Mouse (Mus musculus) hindbrain, embryonic 12.5 days (tissue): ENCODE data around the gene Akr1c18. TPM values are rescaled to one million over a fixed set of nuclear protein-coding genes. Genes with fewer than 3 reads are reported as not detected.
"Not testable (repeated sequence)": the region's sequence is repeated elsewhere in the genome, so short reads cannot be mapped to it uniquely, and the experiment has no call there.

Source experiments
- ATAC-seq: fragments of 200-750 bp; cut with Nextera tagmentation; 2 replicates; pipeline ENCODE4 v1.8.0; 2017; ENCODE audit warnings: moderate TSS enrichment; ENCODE audit not compliant: low FRiP score
- H3K27ac ChIP-seq: fragments of 300-500 bp; sonication (generic); 2 replicates; pipeline ENCODE4 v1.5.1; 2016; ENCODE audit warnings: mild to moderate bottlenecking
- H3K27me3 ChIP-seq: fragments of 300-500 bp; sonication (generic); 2 replicates; pipeline ENCODE4 v1.6.1; 2016; ENCODE audit warnings: mild to moderate bottlenecking
- H3K36me3 ChIP-seq: fragments of 300-500 bp; sonication (generic); 2 replicates; pipeline ENCODE4 v1.6.1; 2016; ENCODE audit warnings: mild to moderate bottlenecking
- H3K4me1 ChIP-seq: fragments of 300-500 bp; sonication (generic); 2 replicates; pipeline ENCODE4 v1.6.1; 2016
- H3K4me2 ChIP-seq: fragments of 300-500 bp; sonication (generic); replicated peaks from 2 replicates; pipeline ENCODE4 v1.6.1; 2016; ENCODE audit warnings: mild to moderate bottlenecking
- H3K4me3 ChIP-seq: fragments of 300-500 bp; sonication (generic); 2 replicates; pipeline ENCODE4 v1.5.1; 2016; ENCODE audit warnings: mild to moderate bottlenecking
- H3K9ac ChIP-seq: fragments of 300-500 bp; sonication (generic); 2 replicates; pipeline ENCODE4 v1.6.1; 2016; ENCODE audit warnings: mild to moderate bottlenecking, moderate library complexity
- H3K9me3 ChIP-seq: fragments of 300-500 bp; sonication (generic); replicated peaks from 2 replicates; pipeline ENCODE4 v1.6.1; 2016; ENCODE audit warnings: mild to moderate bottlenecking
- WGBS: fragments of 180-500 bp; shearing (Covaris S2); methylation state at CpG from one replicate; pipeline ENCODE4 v1.1.7; 2016; 5-methylcytosine and 5-hydroxymethylcytosine counted together
- polyA plus RNA-seq: library from polyadenylated mRNA; unstranded; fragments of >200 nt; fragmentation: Nextera tagmentation; extraction: Ambion mirVana; gene quantifications from 2 replicates; pipeline ENCODE4 v1.2.1, GENCODE M21; 2016

The Akr1c18 gene
- polyA plus RNA-seq, 1 experiment from 2014 or later = not detected

DNA sequence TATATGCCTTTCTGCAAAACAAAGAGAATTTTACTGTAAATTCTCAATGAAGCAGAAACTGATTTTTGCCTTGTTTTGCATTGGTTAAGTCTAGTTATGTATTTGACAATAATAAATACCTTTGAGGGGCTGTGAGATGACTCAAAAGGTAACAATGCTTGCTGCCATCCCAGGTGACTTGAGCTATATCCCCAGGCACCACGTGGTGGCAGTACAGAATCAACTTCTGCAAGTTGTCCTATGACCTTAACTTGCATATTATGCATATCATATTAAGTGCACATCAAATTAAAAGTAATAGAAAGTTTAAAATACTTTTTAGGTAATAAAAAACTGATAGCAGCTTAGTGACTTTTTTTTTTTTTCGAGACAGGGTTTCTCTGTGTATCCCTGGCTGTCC, 17.4 kb downstream of the Akr1c18 start:
- ATAC-seq = no peak
- no peak overlapping the region for H3K27ac ChIP-seq
- H3K9me3 ChIP-seq = no peaks in the 10 kb centered on the region
- no peak overlapping the region for H3K4me2 ChIP-seq
- H3K9ac ChIP-seq = no peak overlapping the region
- H3K36me3 ChIP-seq = no peaks in the 10 kb centered on the region
- no peaks in the 10 kb centered on the region for H3K27me3 ChIP-seq
- WGBS = 45% methylated on average over 2 of the region's 2 CpGs
- no peak overlapping the region for H3K4me3 ChIP-seq
- no peaks in the 10 kb centered on the region for H3K4me1 ChIP-seq

DNA sequence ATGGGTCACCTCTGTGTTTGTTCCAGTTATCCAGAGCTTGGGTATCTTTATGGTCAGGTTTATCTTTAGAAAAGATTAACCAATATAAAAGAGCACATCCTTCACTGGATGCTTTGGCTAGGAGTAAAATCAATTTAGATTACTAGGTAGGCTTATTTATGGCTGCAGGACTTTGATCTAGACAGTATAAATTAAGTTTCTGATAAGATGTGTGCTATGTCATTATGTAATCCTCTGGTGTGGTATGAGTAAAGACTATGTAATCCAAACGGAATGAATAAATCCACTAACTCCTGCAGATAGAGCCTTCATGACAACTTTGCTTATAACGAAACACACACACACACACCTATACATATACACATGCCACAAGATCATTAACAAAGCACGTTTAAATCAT, 18.7 kb downstream of the Akr1c18 start:
- Histone ChIP-seq H3K4me3 (no peak overlapping the region), H3K36me3 (no peaks in the 10 kb centered on the region), H3K9me3 (no peaks in the 10 kb centered on the region), H3K27ac (no peak overlapping the region), H3K27me3 (no peaks in the 10 kb centered on the region), H3K9ac (no peak overlapping the region), H3K4me2 (no peak overlapping the region), H3K4me1 (no peaks in the 10 kb centered on the region)
- 76% methylated on average over 3 of the region's 3 CpGs for WGBS
- ATAC-seq = no peak

DNA sequence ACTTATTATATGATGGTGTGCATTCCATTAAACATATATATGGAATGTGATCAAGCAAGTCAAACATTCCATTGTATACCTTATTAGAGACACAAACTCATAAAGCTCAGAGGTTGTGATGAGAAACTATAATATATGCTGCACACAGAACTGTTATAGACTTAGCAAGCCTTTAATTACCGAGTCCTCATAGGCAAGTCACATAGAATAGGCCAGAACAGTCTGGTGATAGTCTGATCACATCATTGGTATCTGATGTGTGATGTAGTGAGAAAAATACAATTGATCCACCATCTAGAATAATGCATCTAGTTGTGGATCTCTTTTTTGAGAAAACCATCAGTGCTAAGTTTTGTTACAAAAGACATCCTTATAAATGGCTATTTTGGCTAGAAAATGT, 19.1 kb downstream of the Akr1c18 start:
- 77% methylated on average over 1 of the region's 1 CpGs for WGBS
- Histone ChIP-seq H3K9me3 (no peaks in the 10 kb centered on the region), H3K4me1 (no peaks in the 10 kb centered on the region), H3K36me3 (no peaks in the 10 kb centered on the region), H3K9ac (no peak overlapping the region), H3K4me2 (no peak overlapping the region), H3K27ac (no peak overlapping the region), H3K27me3 (no peaks in the 10 kb centered on the region), H3K4me3 (no peak overlapping the region)
- no peak for ATAC-seq

DNA sequence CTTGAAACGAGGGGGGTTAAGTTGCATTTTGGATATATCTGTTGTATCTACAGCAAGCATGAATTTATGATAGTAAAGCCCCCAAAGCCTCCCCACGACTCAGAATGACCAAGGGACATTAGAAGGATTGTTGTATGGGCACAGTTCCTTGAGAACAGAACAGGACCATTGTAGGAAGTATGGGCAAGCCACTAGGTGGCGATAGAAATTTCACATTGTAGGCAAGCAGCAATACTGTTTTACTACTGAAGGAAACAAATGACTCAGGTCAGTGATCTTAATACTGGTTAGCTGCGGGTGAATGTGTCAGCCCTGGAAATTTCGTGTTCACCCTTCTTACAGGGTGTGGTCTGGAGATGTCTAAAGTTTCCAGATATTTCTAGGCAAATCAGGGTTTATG, 21.4 kb downstream of the Akr1c18 start:
- whole genome bisulfite sequencing = 45% methylated on average over 5 of the region's 5 CpGs
- no peaks in the 10 kb centered on the region for H3K4me1 ChIP-seq
- H3K9me3 ChIP-seq = peaks cover 2% of the 10 kb centered on the region; the same call in 1 of the 2 replicates
- no peaks in the 10 kb centered on the region for H3K27me3 ChIP-seq
- H3K36me3 ChIP-seq = no peaks in the 10 kb centered on the region
- no peak overlapping the region for H3K4me2 ChIP-seq
- ATAC-seq = peak; percentile 50; the same call in 1 of the 2 replicates
- H3K9ac ChIP-seq = no peak overlapping the region
- H3K4me3 ChIP-seq = no peak overlapping the region
- no peak overlapping the region for H3K27ac ChIP-seq

DNA sequence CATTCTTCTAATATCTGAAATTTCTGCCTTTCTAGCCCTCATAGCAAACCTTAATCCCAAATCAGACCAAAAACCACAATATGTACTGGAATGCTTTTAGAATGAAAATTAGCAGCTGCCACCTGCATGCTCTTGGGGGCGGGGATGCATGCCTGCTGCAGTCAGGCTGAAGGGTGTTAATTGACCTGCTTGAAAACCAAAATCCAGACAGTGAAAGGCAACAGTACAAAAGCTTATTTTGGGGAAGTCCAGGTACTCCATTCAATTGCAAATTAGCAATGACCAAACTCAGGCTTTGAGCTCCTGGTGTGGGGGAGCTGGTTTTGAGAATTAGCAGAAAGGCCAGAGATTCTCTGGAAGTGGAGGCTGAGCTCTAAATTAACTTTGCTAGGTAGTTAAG, 24.6 kb downstream of the Akr1c18 start:
- H3K4me1 ChIP-seq, H3K9me3 ChIP-seq, H3K27me3 ChIP-seq, H3K4me3 ChIP-seq, H3K27ac ChIP-seq, H3K36me3 ChIP-seq, H3K4me2 ChIP-seq, H3K9ac ChIP-seq, ATAC-seq: not testable (repeated sequence)
- 78% methylated on average over 1 of the region's 1 CpGs for WGBS

DNA sequence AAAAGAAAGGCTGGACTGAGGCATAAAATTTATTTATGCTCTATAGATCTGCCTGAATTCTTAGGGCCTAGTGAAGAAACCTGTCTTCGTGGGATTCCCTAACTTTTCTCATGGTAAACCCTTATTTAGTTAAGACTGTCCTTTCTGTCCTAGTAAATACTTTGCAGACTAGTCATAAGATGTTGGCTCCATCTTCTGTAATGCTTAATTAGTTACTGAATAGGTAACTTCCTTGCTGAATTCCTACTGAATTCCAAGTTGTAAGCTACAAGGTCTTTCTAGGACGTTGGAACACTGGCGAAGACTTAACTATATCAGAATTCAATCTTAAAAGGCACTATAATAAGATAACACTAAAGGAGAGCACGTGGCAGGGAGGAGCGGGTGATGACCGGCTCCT, 26.0 kb downstream of the Akr1c18 start:
- not testable (repeated sequence) for ATAC-seq, H3K4me1 ChIP-seq, H3K9ac ChIP-seq, H3K4me2 ChIP-seq, H3K9me3 ChIP-seq, H3K27ac ChIP-seq, H3K27me3 ChIP-seq, H3K4me3 ChIP-seq, H3K36me3 ChIP-seq
- WGBS = 90% methylated on average over 6 of the region's 6 CpGs

DNA sequence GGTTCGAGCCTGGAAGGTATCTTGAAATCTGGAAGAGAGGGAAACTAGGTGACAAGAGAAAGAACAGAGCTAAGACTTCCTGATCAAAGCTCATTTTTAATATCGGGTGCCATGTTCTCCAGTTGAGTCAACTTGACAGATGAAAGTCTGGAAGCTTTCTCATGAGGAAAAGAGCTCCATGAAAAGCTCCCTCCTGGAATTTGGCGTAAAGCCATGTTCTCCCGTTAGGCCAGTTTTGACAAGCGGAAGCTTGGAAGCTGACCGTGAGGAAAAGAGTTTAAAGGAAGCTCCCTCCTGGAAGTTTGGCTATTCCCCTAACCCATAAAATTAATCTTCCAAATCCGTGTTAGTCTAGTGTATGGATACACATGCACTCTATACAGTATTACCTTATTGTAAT, 27.3 kb downstream of the Akr1c18 start:
- H3K27me3 ChIP-seq = no peaks in the 10 kb centered on the region
- no peaks in the 10 kb centered on the region for H3K4me1 ChIP-seq
- H3K4me3 ChIP-seq = no peak overlapping the region
- no peaks in the 10 kb centered on the region for H3K36me3 ChIP-seq
- no peak overlapping the region for H3K9ac ChIP-seq
- WGBS = 85% methylated on average over 7 of the region's 7 CpGs
- H3K9me3 ChIP-seq = peaks cover 4% of the 10 kb centered on the region; the same call in 1 of the 2 replicates
- ATAC-seq = no peak
- no peak overlapping the region for H3K27ac ChIP-seq
- H3K4me2 ChIP-seq = no peak overlapping the region

DNA sequence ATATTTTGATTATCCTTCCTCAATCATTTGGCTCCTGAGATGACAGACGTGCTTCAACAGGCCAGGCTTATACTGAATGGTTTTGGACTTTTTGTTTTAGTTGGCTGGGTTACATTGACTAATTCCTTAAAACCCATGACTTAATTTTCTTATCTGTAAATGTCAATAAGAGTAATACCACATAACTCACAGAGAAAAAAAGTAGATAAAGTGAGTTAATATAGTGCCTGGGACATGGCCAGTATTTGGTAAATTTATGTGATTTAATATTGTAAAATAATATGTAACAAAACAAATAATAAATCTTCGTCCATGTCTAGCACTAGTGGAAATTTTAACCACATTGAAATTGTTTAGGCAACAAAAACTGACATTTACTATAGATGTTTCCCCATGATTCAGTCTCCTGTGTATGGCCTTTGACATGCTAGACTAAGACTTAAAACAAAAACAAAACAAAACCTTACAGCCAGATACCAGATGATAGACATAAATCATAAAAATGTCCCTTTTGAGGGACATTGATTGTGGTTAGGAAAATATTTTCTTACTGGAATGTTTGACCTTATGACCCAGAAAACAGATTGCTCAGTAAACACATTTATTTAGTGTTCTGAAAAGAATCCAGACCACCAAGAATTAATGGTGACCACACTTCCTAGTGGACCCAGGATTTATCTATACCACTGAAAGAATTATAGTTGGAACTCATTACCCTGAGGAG, 31.1 kb downstream of the Akr1c18 start:
- H3K9me3 ChIP-seq = 0 out of 2 replicates have a peak, but pooled peaks cover 4% of the 10 kb centered on the region
- no peak overlapping the region for H3K4me3 ChIP-seq
- no peak for ATAC-seq
- WGBS = 77% methylated on average over 2 of the region's 2 CpGs
- no peak overlapping the region for H3K27ac ChIP-seq
- H3K36me3 ChIP-seq = no peaks in the 10 kb centered on the region
- no peak overlapping the region for H3K4me2 ChIP-seq
- H3K9ac ChIP-seq = no peak overlapping the region
- H3K27me3 ChIP-seq = no peaks in the 10 kb centered on the region
- H3K4me1 ChIP-seq = no peaks in the 10 kb centered on the region

DNA sequence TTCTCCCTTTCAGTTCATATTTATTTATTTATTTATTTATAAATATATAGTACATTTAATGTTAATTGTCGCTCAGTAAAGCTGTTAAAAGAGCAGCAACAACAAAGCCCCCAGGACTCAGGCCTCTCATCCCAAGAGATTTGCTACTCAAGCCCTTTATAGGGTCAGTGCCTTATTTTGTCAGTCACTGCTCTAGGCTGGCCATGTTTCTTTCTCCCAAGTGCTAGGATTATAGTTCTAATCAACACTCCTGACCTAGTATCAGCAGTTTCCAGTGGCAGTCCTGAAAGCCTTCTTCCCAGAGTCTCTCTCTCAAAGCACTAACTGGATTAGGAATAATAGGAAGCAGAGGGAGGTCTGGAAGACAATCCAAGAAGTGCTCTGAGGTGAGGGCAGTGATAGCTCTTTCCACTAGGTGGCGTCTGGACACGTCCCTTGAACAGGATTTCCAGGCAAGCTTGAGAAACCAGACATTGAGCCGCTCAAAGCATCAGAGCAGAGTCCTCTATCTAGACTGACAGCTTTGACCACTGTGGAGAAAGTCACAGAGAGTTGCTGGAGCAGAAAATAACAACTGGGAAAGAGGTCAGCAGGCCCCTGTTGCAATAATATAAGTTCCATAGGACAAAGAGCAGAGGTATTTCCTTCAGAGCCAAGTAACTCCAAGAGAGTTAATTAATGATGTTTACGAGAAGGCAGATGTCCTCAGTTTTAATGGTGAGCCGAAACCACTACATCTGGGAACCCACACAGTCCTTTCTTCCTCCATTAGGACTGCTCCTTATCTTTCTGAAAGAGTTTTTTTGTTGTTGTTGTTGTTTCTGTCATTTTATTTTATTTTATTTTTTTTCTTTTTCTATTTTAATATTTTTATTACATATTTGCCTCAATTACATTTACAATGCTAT, 39.9 kb downstream of the Akr1c18 start:
- Histone ChIP-seq H3K9me3 (no peaks in the 10 kb centered on the region), H3K4me1 (no peaks in the 10 kb centered on the region), H3K9ac (no peak overlapping the region), H3K4me3 (no peak overlapping the region), H3K27me3 (no peaks in the 10 kb centered on the region), H3K36me3 (no peaks in the 10 kb centered on the region), H3K4me2 (no peak overlapping the region), H3K27ac (no peak overlapping the region)
- WGBS = 31% methylated on average over 6 of the region's 6 CpGs
- ATAC-seq = peak; percentile 85

DNA sequence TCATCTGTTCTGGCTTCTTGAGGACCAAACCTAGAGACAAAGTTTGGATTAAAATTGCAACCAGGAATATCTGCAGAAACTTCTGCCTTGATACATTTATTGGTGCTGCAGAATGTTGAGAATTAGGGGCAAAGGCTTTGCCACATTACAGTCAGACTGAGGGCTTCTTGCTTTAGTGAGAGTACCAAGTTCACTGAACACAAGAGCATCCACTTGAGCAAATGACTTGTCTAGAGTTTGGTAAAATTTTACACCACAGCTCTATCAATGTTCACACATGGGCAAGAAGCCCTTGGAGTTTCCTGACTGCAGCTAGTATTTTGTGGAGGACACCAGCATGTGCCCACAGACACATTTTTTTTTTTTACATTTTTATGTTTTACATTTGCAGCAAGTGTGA, 47.7 kb downstream of the Akr1c18 start:
- ATAC-seq = no peak
- no peak overlapping the region for H3K9ac ChIP-seq
- no peaks in the 10 kb centered on the region for H3K9me3 ChIP-seq
- no peaks in the 10 kb centered on the region for H3K4me1 ChIP-seq
- no peaks in the 10 kb centered on the region for H3K27me3 ChIP-seq
- no peak overlapping the region for H3K27ac ChIP-seq
- no peaks in the 10 kb centered on the region for H3K36me3 ChIP-seq
- H3K4me2 ChIP-seq = no peak overlapping the region
- no peak overlapping the region for H3K4me3 ChIP-seq

DNA sequence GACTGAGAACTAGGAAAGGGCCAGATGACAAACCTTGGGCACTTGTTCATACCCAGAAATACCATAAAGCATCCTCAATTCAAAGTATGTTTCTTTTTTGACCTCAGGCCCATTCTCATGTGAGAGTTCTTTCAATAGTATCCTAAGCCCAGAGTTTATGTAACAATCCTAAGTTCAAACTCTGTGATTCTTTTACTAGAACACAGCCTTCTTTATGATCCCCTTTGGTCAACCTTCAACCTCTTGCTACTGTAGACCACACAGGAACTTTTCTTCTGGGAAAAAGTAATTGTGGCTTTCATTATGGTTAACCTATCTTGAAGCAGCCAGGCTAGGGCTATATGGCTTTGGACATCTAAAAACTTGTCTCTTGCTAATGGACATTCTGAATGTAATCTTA, 48.8 kb downstream of the Akr1c18 start:
- no peaks in the 10 kb centered on the region for H3K4me1 ChIP-seq
- no peak overlapping the region for H3K9ac ChIP-seq
- H3K27ac ChIP-seq = no peak overlapping the region
- no peaks in the 10 kb centered on the region for H3K36me3 ChIP-seq
- H3K27me3 ChIP-seq = no peaks in the 10 kb centered on the region
- H3K9me3 ChIP-seq = no peaks in the 10 kb centered on the region
- no peak overlapping the region for H3K4me3 ChIP-seq
- no peak overlapping the region for H3K4me2 ChIP-seq
- ATAC-seq = no peak
